In the genomic region with DNA sequence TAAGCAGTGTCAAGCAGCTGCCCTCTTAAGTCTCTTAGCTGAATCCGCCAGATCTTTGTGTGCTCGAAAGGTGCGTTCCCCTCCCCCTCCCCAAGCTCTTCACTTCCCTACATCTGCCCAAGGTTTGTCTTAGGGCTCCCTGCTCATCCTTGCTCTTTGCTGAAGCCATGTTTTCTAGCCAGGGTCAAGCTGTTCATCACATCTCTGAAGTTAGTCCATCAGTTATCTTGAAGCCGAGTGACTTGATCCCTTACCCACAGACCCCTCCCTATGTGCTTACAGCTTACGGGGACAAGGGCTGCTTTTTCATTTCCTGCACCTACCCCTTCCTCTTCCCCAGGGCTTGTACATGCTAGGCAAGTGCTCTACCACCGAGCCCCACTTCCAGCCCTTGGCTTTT, we compare ENCODE assay signal across 11 mouse cellular contexts. TPM values are rescaled to one million over a fixed set of nuclear protein-coding genes. Genes with fewer than 3 reads are reported as not detected.
DNase-seq lines count a peak whose midpoint lies in the region; ATAC-seq lines count a peak whose summit lies in the region.
"Had no signal": no experiment of that assay in that cellular context is flagged by ENCODE, and none has a peak within 500 bp of the region (broad histone marks: within the 10 kb centered on the region; RNA-seq: fewer than 3 reads in every experiment).

No protein-coding gene starts in this region.

- H3K9ac ChIP-seq in heart, embryonic 12.5 days = no peak overlapping the region
- H3K9ac ChIP-seq in hindbrain, embryonic 16.5 days (ENCODE audit: low read depth, low read length) = peak overlapping the region; percentile 51
- no peak overlapping the region for H3K9ac ChIP-seq in stomach, embryonic 15.5 days
- no peak overlapping the region for H3K9ac ChIP-seq in kidney, embryonic 14.5 days (ENCODE audit: low read depth, low read length)

- no peaks in the 10 kb centered on the region for H3K27me3 ChIP-seq in heart, embryonic 12.5 days (replicated peaks)
- no peaks in the 10 kb centered on the region for H3K27me3 ChIP-seq in hindbrain, embryonic 16.5 days (replicated peaks; ENCODE audit: control insufficient read depth, insufficient read depth, low read length)
- H3K27me3 ChIP-seq in stomach, embryonic 15.5 days (replicated peaks) = no peaks in the 10 kb centered on the region
- H3K27me3 ChIP-seq in kidney, embryonic 14.5 days (ENCODE audit: control insufficient read depth, insufficient read depth, low read length) = no peaks in the 10 kb centered on the region

- intact Hi-C loops in heart, postnatal 25 days (cut with DNase I) = no loop called here
- intact Hi-C loops in left cerebral cortex, postnatal 4 days (cut with DNase I) = loop anchor here (5.0 kb wide), 1 partner anchor 49 kb away; the partner anchor contains the start of gene Prpf38b

- no peak overlapping the region for H3K27ac ChIP-seq in heart, embryonic 12.5 days (ENCODE audit: poor library complexity, severe bottlenecking)
- peak overlapping the region; percentile 78 for H3K27ac ChIP-seq in hindbrain, embryonic 16.5 days (ENCODE audit: low read depth, low read length)
- H3K27ac ChIP-seq in stomach, embryonic 15.5 days = 0 out of 2 replicates have a peak overlapping the region, but pooled peaks have one; percentile 16
- no peak overlapping the region for H3K27ac ChIP-seq in kidney, embryonic 14.5 days (ENCODE audit: low read depth, low read length)

- DNase-seq in heart, postnatal 25 days (ENCODE audit: low spot score) = no peak
- peak; percentile 21 for DNase-seq in ZHBTc4 (ENCODE audit: low read depth, low spot score)
- no peak for DNase-seq in left cerebral cortex, postnatal 4 days
- DNase-seq: B cell, adult 2 months; heart, adult 18-20 months had no signal

- H3K9me3 ChIP-seq in heart, embryonic 12.5 days (replicated peaks) = no peaks in the 10 kb centered on the region
- H3K9me3 ChIP-seq in hindbrain, embryonic 16.5 days (ENCODE audit: control insufficient read depth, low read length) = no peaks in the 10 kb centered on the region
- H3K9me3 ChIP-seq in stomach, embryonic 15.5 days = no peaks in the 10 kb centered on the region
- no peaks in the 10 kb centered on the region for H3K9me3 ChIP-seq in kidney, embryonic 14.5 days (ENCODE audit: control insufficient read depth, low read length)

- peak overlapping the region; percentile 51 for H3K4me2 ChIP-seq in heart, embryonic 12.5 days
- H3K4me2 ChIP-seq in hindbrain, embryonic 16.5 days (ENCODE audit: low read length) = peak overlapping the region; percentile 53
- peak overlapping the region; percentile 19 for H3K4me2 ChIP-seq in stomach, embryonic 15.5 days
- H3K4me2 ChIP-seq in kidney, embryonic 14.5 days (replicated peaks; ENCODE audit: low read depth, low read length) = no peak overlapping the region

- 0 out of 2 replicates have a peak overlapping the region, but pooled peaks have one; percentile 2 for H3K4me3 ChIP-seq in heart, embryonic 12.5 days
- peak overlapping the region; percentile 20 for H3K4me3 ChIP-seq in hindbrain, embryonic 16.5 days (ENCODE audit: low read length)
- H3K4me3 ChIP-seq in stomach, embryonic 15.5 days (replicated peaks) = no peak overlapping the region
- no peak overlapping the region for H3K4me3 ChIP-seq in kidney, embryonic 14.5 days (ENCODE audit: low read length)

- H3K4me1 ChIP-seq in heart, embryonic 12.5 days (replicated peaks) = peaks cover 5% of the 10 kb centered on the region; the same call in 1 of the 2 replicates
- H3K4me1 ChIP-seq in hindbrain, embryonic 16.5 days (ENCODE audit: control insufficient read depth, insufficient read depth, low read depth, low read length) = peaks cover 10% of the 10 kb centered on the region; the same call in 1 of the 2 replicates
- H3K4me1 ChIP-seq in stomach, embryonic 15.5 days = peaks cover 12% of the 10 kb centered on the region
- no peaks in the 10 kb centered on the region for H3K4me1 ChIP-seq in kidney, embryonic 14.5 days (ENCODE audit: control insufficient read depth, insufficient read depth, low read length)

- 49% methylated on average over 6 of the region's 6 CpGs for WGBS in heart, embryonic 12.5 days
- 17% methylated on average over 6 of the region's 6 CpGs for WGBS in hindbrain, embryonic 16.5 days
- WGBS in stomach, embryonic 15.5 days = 28% methylated on average over 6 of the region's 6 CpGs
- 60% methylated on average over 6 of the region's 6 CpGs for WGBS in kidney, embryonic 14.5 days

- no peaks in the 10 kb centered on the region for H3K36me3 ChIP-seq in heart, embryonic 12.5 days
- H3K36me3 ChIP-seq in hindbrain, embryonic 16.5 days (ENCODE audit: control insufficient read depth, insufficient read depth, low read length) = no peaks in the 10 kb centered on the region
- H3K36me3 ChIP-seq in stomach, embryonic 15.5 days = no peaks in the 10 kb centered on the region
- no peaks in the 10 kb centered on the region for H3K36me3 ChIP-seq in kidney, embryonic 14.5 days (ENCODE audit: control insufficient read depth, insufficient read depth, low read length)

- ATAC-seq in heart, embryonic 12.5 days (ENCODE audit: insufficient number of reproducible peaks, low FRiP score) = no peak
- peak; percentile 66 for ATAC-seq in hindbrain, embryonic 16.5 days
- ATAC-seq in stomach, embryonic 15.5 days (ENCODE audit: insufficient read depth, low FRiP score, low read depth) = no peak
- ATAC-seq in erythroid progenitor cell, adult 5-6 weeks (replicated peaks; ENCODE audit: low FRiP score, poor library complexity, severe bottlenecking) = no peak
- no peak for ATAC-seq in kidney, embryonic 14.5 days (ENCODE audit: low FRiP score, low TSS enrichment)

RNA-seq across cellular contexts. Expression of gene Gm9857, which starts 21.4 kb away (rescaled TPM):
- not detected in 2 replicates for polyA plus RNA-seq in heart, embryonic 12.5 days (2016; fragmentation: Nextera tagmentation; extraction: Ambion mirVana)
- total RNA-seq in heart, postnatal 25 days (2021) = not detected
- polyA plus RNA-seq in hindbrain, embryonic 16.5 days (2015; fragmentation: Nextera tagmentation; extraction: Ambion mirVana) = not detected in 2 replicates
- 0.54 TPM in 1 of 2 replicates, not detected in the other for polyA plus RNA-seq in stomach, embryonic 15.5 days (2015; fragmentation: Nextera tagmentation; extraction: Ambion mirVana)
- total RNA-seq in erythroid progenitor cell, adult 5-6 weeks (2015; ENCODE audit: low replicate concordance) = not detected in 2 replicates
- not detected in 2 replicates for total RNA-seq in erythroid progenitor cell, adult 5-6 weeks (2017; ENCODE audit: low replicate concordance)
- 1 to 10 TPM in 1 of 2 experiments, not detected in 1; 2.0 TPM for total RNA-seq in left cerebral cortex, postnatal 4 days (2021)
- polyA plus RNA-seq in kidney, embryonic 14.5 days (2014; fragmentation: Nextera tagmentation; extraction: Ambion mirVana) = not detected in 2 replicates
- total RNA-seq: heart, adult 18-20 months; left cerebral cortex, postnatal 25 days had no signal

RNA-seq across cellular contexts. Expression of gene Henmt1, which starts 22.0 kb away (rescaled TPM):
- polyA plus RNA-seq in heart, embryonic 12.5 days (2016; fragmentation: Nextera tagmentation; extraction: Ambion mirVana) = 0.20 TPM in 1 of 2 replicates, not detected in the other
- total RNA-seq in heart, postnatal 25 days (2021) = not detected
- polyA plus RNA-seq in hindbrain, embryonic 16.5 days (2015; fragmentation: Nextera tagmentation; extraction: Ambion mirVana) = 3.7 and 3.8 TPM in 2 replicates
- 0.41 and 0.44 TPM in 2 replicates for polyA plus RNA-seq in stomach, embryonic 15.5 days (2015; fragmentation: Nextera tagmentation; extraction: Ambion mirVana)
- total RNA-seq in erythroid progenitor cell, adult 5-6 weeks (2015; ENCODE audit: low replicate concordance) = not detected in 2 replicates
- not detected in 2 replicates for total RNA-seq in erythroid progenitor cell, adult 5-6 weeks (2017; ENCODE audit: low replicate concordance)
- 1 to 10 TPM; 4.4 to 5.8 TPM for total RNA-seq in left cerebral cortex, postnatal 4 days (2021)
- 0.43 and 0.51 TPM in 2 replicates for polyA plus RNA-seq in kidney, embryonic 14.5 days (2014; fragmentation: Nextera tagmentation; extraction: Ambion mirVana)
- total RNA-seq: heart, adult 18-20 months had no signal

RNA-seq across cellular contexts. Expression of gene Prpf38b, which starts 50.1 kb away (rescaled TPM):
- polyA plus RNA-seq in heart, embryonic 12.5 days (2016; fragmentation: Nextera tagmentation; extraction: Ambion mirVana) = 64.7 and 72.6 TPM in 2 replicates
- total RNA-seq in heart, postnatal 25 days (2021) = 10 to 100 TPM; 18.8 to 20.6 TPM
- polyA plus RNA-seq in hindbrain, embryonic 16.5 days (2015; fragmentation: Nextera tagmentation; extraction: Ambion mirVana) = 48.9 and 50.6 TPM in 2 replicates
- polyA plus RNA-seq in stomach, embryonic 15.5 days (2015; fragmentation: Nextera tagmentation; extraction: Ambion mirVana) = 84.5 and 88.8 TPM in 2 replicates
- total RNA-seq in erythroid progenitor cell, adult 5-6 weeks (2015; ENCODE audit: low replicate concordance) = 106 and 128 TPM in 2 replicates
- 197 and 285 TPM in 2 replicates for total RNA-seq in erythroid progenitor cell, adult 5-6 weeks (2017; ENCODE audit: low replicate concordance)
- total RNA-seq in left cerebral cortex, postnatal 4 days (2021) = 10 to 100 TPM; 49.4 to 57.6 TPM
- 58.3 and 73.7 TPM in 2 replicates for polyA plus RNA-seq in kidney, embryonic 14.5 days (2014; fragmentation: Nextera tagmentation; extraction: Ambion mirVana)

Comparison
In these comparisons a context has a peak if more than half of its experiments do, and no peak if none do; other contexts are left out.
1. H3K27ac ChIP-seq: peak in hindbrain, embryonic 16.5 days (single experiment) and stomach, embryonic 15.5 days (single experiment); none in heart, embryonic 12.5 days (single experiment) and kidney, embryonic 14.5 days (single experiment).
2. H3K4me3 ChIP-seq: peak in heart, embryonic 12.5 days (single experiment) and hindbrain, embryonic 16.5 days (single experiment); none in stomach, embryonic 15.5 days (single experiment) and kidney, embryonic 14.5 days (single experiment).